Mouse (Mus musculus) liver, adult 2 months (tissue): ENCODE measurements around the gene Igfbpl1. TPM values are rescaled to one million over a fixed set of nuclear protein-coding genes. Genes with fewer than 3 reads are reported as not detected.

Experiments
- DNase-seq: peaks from one replicate; pipeline ENCODE4 v3.0.0-alpha.2; 2011; ENCODE audit warnings: low read depth, low spot score; ENCODE audit errors: extremely low read depth
- H3K27ac ChIP-seq: fragments of 200-500 bp; replicated peaks from 2 replicates; pipeline ENCODE4 v1.5.1; 2012; ENCODE audit warnings: low read depth, mild to moderate bottlenecking, control low read depth, inconsistent platforms, low read length; ENCODE audit not compliant: insufficient read depth
- H3K27me3 ChIP-seq: fragments of 200-500 bp; 2 replicates; pipeline ENCODE4 v1.6.1; 2012; ENCODE audit warnings: mild to moderate bottlenecking, moderate library complexity, low read length, inconsistent platforms; ENCODE audit not compliant: control insufficient read depth, insufficient read depth
- H3K36me3 ChIP-seq: fragments of 200-500 bp; 2 replicates; pipeline ENCODE4 v1.6.1; 2012; ENCODE audit warnings: low read length, inconsistent platforms; ENCODE audit not compliant: control insufficient read depth, insufficient read depth
- H3K4me1 ChIP-seq: fragments of 200-500 bp; 2 replicates; pipeline ENCODE4 v1.6.1; 2011; ENCODE audit warnings: low read length; ENCODE audit not compliant: control insufficient read depth, insufficient read depth
- H3K4me3 ChIP-seq: fragments of 200-500 bp; 2 replicates; pipeline ENCODE4 v1.5.1; 2011; ENCODE audit warnings: low read depth, mild to moderate bottlenecking, control low read depth, low read length, moderate library complexity; ENCODE audit not compliant: insufficient read depth
- H3K79me2 ChIP-seq: fragments of 200-500 bp; 2 replicates; pipeline ENCODE4 v1.6.1; 2012; ENCODE audit warnings: inconsistent platforms, mild to moderate bottlenecking, low read length, moderate library complexity; ENCODE audit not compliant: control insufficient read depth, insufficient read depth
- H3K9ac ChIP-seq: fragments of 200-500 bp; 2 replicates; pipeline ENCODE4 v1.6.1; 2012; ENCODE audit warnings: low read depth, mild to moderate bottlenecking, control low read depth, inconsistent platforms, low read length
- CTCF ChIP-seq: fragments of 200-500 bp; IDR thresholded peaks from 2 replicates; pipeline ENCODE4 v1.5.1; 2011; ENCODE audit warnings: low read depth, low read length, control low read depth
- POLR2A ChIP-seq: fragments of 200-500 bp; IDR thresholded peaks from 2 replicates; pipeline ENCODE4 v1.6.1; 2011; ENCODE audit warnings: low read length, control low read depth; ENCODE audit not compliant: insufficient read depth; ENCODE audit errors: extremely low read depth
- WGBS: fragments of 180-500 bp; shearing (Covaris S2); methylation state at CpG from one replicate; pipeline ENCODE4 v1.1.7; 2018; 5-methylcytosine and 5-hydroxymethylcytosine counted together
- polyA plus RNA-seq: library from polyadenylated mRNA; depleted of rRNA; stranded (reverse); fragments of >200 nt; gene quantifications from 2 replicates; pipeline ENCODE4 v1.2.3, GENCODE M21; 2012
- total RNA-seq: library from RNA; depleted of rRNA; stranded (reverse); fragments of >200 nt; gene quantifications from 2 replicates; pipeline ENCODE4 v1.2.3, GENCODE M21; 2014

Gene Igfbpl1
- total and polyA plus RNA-seq, 2 experiments = not detected

DNA sequence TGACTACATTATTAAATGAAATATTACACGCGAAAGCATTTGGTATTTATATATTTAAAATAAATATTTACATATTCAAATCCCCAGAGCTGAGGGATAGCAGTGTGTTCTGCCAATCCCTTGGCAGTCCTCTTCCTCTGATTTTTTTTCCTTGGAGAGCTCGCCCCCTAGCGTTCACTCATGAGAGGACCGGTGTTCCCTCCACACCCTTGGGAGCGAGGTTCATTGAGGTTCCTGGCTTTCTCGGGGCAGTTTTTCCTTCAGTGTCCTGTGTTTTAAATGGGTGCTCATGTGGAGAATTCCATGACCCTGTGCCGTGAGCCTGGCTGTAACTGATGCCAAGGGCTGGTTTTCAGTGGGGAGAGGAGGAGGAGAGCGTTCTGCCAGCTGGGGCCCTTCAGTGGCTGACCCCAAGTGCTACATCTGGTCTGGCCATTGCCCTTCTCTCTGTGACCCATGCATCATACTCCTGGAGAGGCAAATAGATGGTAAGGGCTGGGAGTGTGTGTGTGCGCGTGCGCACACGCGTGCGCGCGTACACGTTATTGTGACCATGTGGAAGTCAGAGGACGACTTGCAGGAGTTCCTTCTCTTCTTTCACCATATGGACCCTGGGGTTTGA lies 29.2 kb upstream of the Igfbpl1 start:
- H3K79me2 ChIP-seq = peaks cover 7% of the 10 kb centered on the region; the same call in 1 of the 2 replicates
- no peak overlapping the region for H3K4me3 ChIP-seq
- peaks cover 20% of the 10 kb centered on the region for H3K4me1 ChIP-seq
- H3K27me3 ChIP-seq = no peaks in the 10 kb centered on the region
- no peak overlapping the region for H3K27ac ChIP-seq
- peaks cover 27% of the 10 kb centered on the region for H3K36me3 ChIP-seq
- TF ChIP-seq POLR2A (no peak), CTCF (peak; percentile 82)
- WGBS = 55% methylated on average over 19 of the region's 19 CpGs
- no peak overlapping the region for H3K9ac ChIP-seq
- peak; percentile 57 for DNase-seq

GRCm38 (mm10) chr4:45853496-45854246 lies 26.9 kb upstream of the Igfbpl1 start:
- Histone ChIP-seq H3K79me2 (peaks cover 16% of the 10 kb centered on the region; the same call in 1 of the 2 replicates), H3K4me3 (no peak overlapping the region), H3K4me1 (peaks cover 30% of the 10 kb centered on the region), H3K27me3 (no peaks in the 10 kb centered on the region), H3K27ac (0 out of 2 replicates have a peak overlapping the region, but pooled peaks have one; percentile 41), H3K9ac (no peak overlapping the region), H3K36me3 (peaks cover 10% of the 10 kb centered on the region)
- WGBS = 60% methylated on average over 15 of the region's 15 CpGs
- no peak for TF ChIP-seq CTCF
- TF ChIP-seq POLR2A = no peak
- DNase-seq = peak; percentile 20

- WGBS = 14% methylated on average over 3 of the region's 3 CpGs
- H3K27ac ChIP-seq = peak overlapping the region; percentile 57
- H3K27me3 ChIP-seq = no peaks in the 10 kb centered on the region
- no peak overlapping the region for H3K4me3 ChIP-seq
- H3K4me1 ChIP-seq = peaks cover 35% of the 10 kb centered on the region
- peaks cover 16% of the 10 kb centered on the region; the same call in 1 of the 2 replicates for H3K79me2 ChIP-seq
- TF ChIP-seq POLR2A (no peak), CTCF (no peak)
- peak; percentile 98 for DNase-seq
- H3K9ac ChIP-seq = no peak overlapping the region
- peaks cover 2% of the 10 kb centered on the region; the same call in 1 of the 2 replicates for H3K36me3 ChIP-seq
These were observed 24.9 kb upstream of the Igfbpl1 start for GRCm38 (mm10) chr4:45851640-45852051.

DNA sequence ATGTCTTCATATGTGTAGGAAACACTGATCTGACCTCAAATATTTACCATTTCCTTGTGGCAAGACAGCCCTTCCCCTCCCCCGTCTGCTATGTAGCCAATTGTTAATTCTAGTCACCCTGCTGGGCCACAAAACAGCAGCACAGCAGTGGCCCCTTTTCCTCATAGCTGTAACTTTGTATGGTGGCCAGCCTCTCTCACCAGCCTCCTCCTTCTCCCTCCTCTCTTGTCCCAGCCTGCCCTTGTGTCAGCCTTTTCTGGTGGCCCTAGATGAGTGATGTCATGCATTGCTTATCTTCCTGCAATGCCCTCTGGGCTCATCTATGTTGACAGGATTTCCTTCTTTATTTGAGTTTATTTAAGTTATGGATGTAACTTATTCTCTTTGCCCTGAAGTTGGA lies 22.7 kb upstream of the Igfbpl1 start:
- WGBS = 0% methylated on average over 1 of the region's 1 CpGs
- peak overlapping the region; percentile 65 for H3K9ac ChIP-seq

DNA sequence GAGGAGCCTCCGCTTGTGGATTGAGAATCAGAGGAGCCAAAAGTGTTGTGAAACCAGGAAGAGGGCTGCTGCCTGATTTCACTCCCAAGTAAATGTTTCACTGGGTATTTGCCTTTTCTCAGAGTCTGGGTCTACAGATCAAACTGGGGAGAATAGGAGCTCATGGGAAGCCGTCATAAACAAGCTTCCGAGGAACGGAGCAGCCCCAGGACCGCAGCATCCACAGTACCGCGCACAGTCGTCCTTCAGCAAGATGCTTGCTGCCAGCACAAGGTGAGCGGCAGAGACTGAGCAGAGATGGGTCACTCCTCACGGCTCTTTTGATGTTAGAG lies 22.1 kb upstream of the Igfbpl1 start:
- Histone ChIP-seq H3K9ac (peak overlapping the region; percentile 66), H3K79me2 (peaks cover 13% of the 10 kb centered on the region; the same call in 1 of the 2 replicates), H3K36me3 (no peaks in the 10 kb centered on the region), H3K27ac (peak overlapping the region; percentile 77), H3K27me3 (no peaks in the 10 kb centered on the region), H3K4me3 (peak overlapping the region; percentile 64), H3K4me1 (peaks cover 32% of the 10 kb centered on the region)
- TF ChIP-seq CTCF = no peak
- TF ChIP-seq POLR2A = peak; percentile 53; the same call in 1 of the 2 replicates
- DNase-seq = peak; percentile 96
- WGBS = 16% methylated on average over 10 of the region's 10 CpGs

More for the DNA sequence above, 22.7 kb upstream of the Igfbpl1 start:
- peaks cover 16% of the 10 kb centered on the region; the same call in 1 of the 2 replicates for H3K79me2 ChIP-seq
- H3K4me3 ChIP-seq = peak overlapping the region; percentile 64
- no peaks in the 10 kb centered on the region; the same call in 1 of the 2 replicates for H3K36me3 ChIP-seq
- H3K27me3 ChIP-seq = no peaks in the 10 kb centered on the region
- TF ChIP-seq POLR2A = no peak
- no peak for TF ChIP-seq CTCF
- peaks cover 35% of the 10 kb centered on the region for H3K4me1 ChIP-seq
- DNase-seq = peak; percentile 61
- H3K27ac ChIP-seq = peak overlapping the region; percentile 77
